Mouse (Mus musculus): ENCODE data around the gene Miox. TPM values are rescaled to one million over a fixed set of nuclear protein-coding genes. Genes with fewer than 3 reads are reported as not detected.

The Miox gene
- polyA plus RNA-seq, 1 experiment, result 2.7 TPM

GRCm38 (mm10) chr15:89314107-89314506, 20.1 kb upstream of the Miox start:
- no peak overlapping the region for H3K27ac ChIP-seq (ENCODE audit: control insufficient read depth, insufficient read depth, low read length)
- H3K4me1 ChIP-seq (replicated peaks; ENCODE audit: control insufficient read depth, insufficient read depth, low read length), result peaks cover 48% of the 10 kb centered on the region
- TF ChIP-seq POLR2A (IDR thresholded peaks at IDR 0.05; ENCODE audit: control insufficient read depth, extremely low read depth, insufficient read depth, low read length, poor library complexity), result no peak
- no peak for TF ChIP-seq CTCF (IDR thresholded peaks at IDR 0.05; ENCODE audit: borderline replicate concordance, control insufficient read depth, extremely low read depth, insufficient read depth, low read length, poor library complexity)

GRCm38 (mm10) chr15:89314511-89315189, 19.5 kb upstream of the Miox start:
- no peaks in the 10 kb centered on the region for H3K27me3 ChIP-seq (ENCODE audit: control insufficient read depth, insufficient read depth, low read length)
- peak; percentile 43 for DNase-seq
- H3K27ac ChIP-seq (ENCODE audit: control insufficient read depth, insufficient read depth, low read length), result no peak overlapping the region
- H3K36me3 ChIP-seq (ENCODE audit: control insufficient read depth, insufficient read depth, low read length), result no peaks in the 10 kb centered on the region
- no peak for TF ChIP-seq POLR2A (IDR thresholded peaks at IDR 0.05; ENCODE audit: control insufficient read depth, extremely low read depth, insufficient read depth, low read length, poor library complexity)
- no peak for TF ChIP-seq CTCF (IDR thresholded peaks at IDR 0.05; ENCODE audit: borderline replicate concordance, control insufficient read depth, extremely low read depth, insufficient read depth, low read length, poor library complexity)
- WGBS, result 1% methylated on average over 58 of the region's 58 CpGs
- peaks cover 43% of the 10 kb centered on the region for H3K4me1 ChIP-seq (replicated peaks; ENCODE audit: control insufficient read depth, insufficient read depth, low read length)
- peak overlapping the region; percentile 91 for H3K4me3 ChIP-seq (ENCODE audit: control insufficient read depth, insufficient read depth, low read length)

More at GRCm38 (mm10) chr15:89314107-89314506, 20.1 kb upstream of the Miox start:
- 32% methylated on average over 3 of the region's 3 CpGs for WGBS
- H3K27me3 ChIP-seq (ENCODE audit: control insufficient read depth, insufficient read depth, low read length), result no peaks in the 10 kb centered on the region
- H3K4me3 ChIP-seq (ENCODE audit: control insufficient read depth, insufficient read depth, low read length), result peak overlapping the region; percentile 91
- no peak for DNase-seq
- no peaks in the 10 kb centered on the region for H3K36me3 ChIP-seq (ENCODE audit: control insufficient read depth, insufficient read depth, low read length)

- Histone ChIP-seq H3K36me3 (ENCODE audit: control insufficient read depth, insufficient read depth, low read length) (no peaks in the 10 kb centered on the region), H3K4me3 (ENCODE audit: control insufficient read depth, insufficient read depth, low read length) (peak within 1 kb of the TSS; percentile 91), H3K4me1 (replicated peaks; ENCODE audit: control insufficient read depth, insufficient read depth, low read length) (peaks cover 37% of the 10 kb centered on the region), H3K27me3 (ENCODE audit: control insufficient read depth, insufficient read depth, low read length) (no peaks in the 10 kb centered on the region), H3K27ac (ENCODE audit: control insufficient read depth, insufficient read depth, low read length) (no peak within 1 kb of the TSS)
- TF ChIP-seq POLR2A (IDR thresholded peaks at IDR 0.05; ENCODE audit: control insufficient read depth, extremely low read depth, insufficient read depth, low read length, poor library complexity), result peak; percentile 89
- no peak for TF ChIP-seq CTCF (IDR thresholded peaks at IDR 0.05; ENCODE audit: borderline replicate concordance, control insufficient read depth, extremely low read depth, insufficient read depth, low read length, poor library complexity)
- DNase-seq, result peak; percentile 98
- WGBS, result 2% methylated on average over 37 of the region's 37 CpGs
Observed at GRCm38 (mm10) chr15:89315190-89315731, 18.9 kb upstream of the Miox start, which contains the start of gene Sbf1. Gene Sbf1 (minus strand): TSS chr15:89315311.

GRCm38 (mm10) chr15:89316146-89316545, 18.1 kb upstream of the Miox start:
- 90% methylated on average over 11 of the region's 11 CpGs for WGBS
- Histone ChIP-seq H3K4me3 (ENCODE audit: control insufficient read depth, insufficient read depth, low read length) (no peak overlapping the region), H3K27ac (ENCODE audit: control insufficient read depth, insufficient read depth, low read length) (no peak overlapping the region), H3K4me1 (replicated peaks; ENCODE audit: control insufficient read depth, insufficient read depth, low read length) (peaks cover 29% of the 10 kb centered on the region), H3K36me3 (ENCODE audit: control insufficient read depth, insufficient read depth, low read length) (no peaks in the 10 kb centered on the region), H3K27me3 (ENCODE audit: control insufficient read depth, insufficient read depth, low read length) (no peaks in the 10 kb centered on the region)
- DNase-seq, result peak; percentile 50
- TF ChIP-seq CTCF (IDR thresholded peaks at IDR 0.05; ENCODE audit: borderline replicate concordance, control insufficient read depth, extremely low read depth, insufficient read depth, low read length, poor library complexity), result peak; percentile 57; the same call in 1 of the 2 replicates
- no peak for TF ChIP-seq POLR2A (IDR thresholded peaks at IDR 0.05; ENCODE audit: control insufficient read depth, extremely low read depth, insufficient read depth, low read length, poor library complexity)

- no peaks in the 10 kb centered on the region for H3K27me3 ChIP-seq (ENCODE audit: control insufficient read depth, insufficient read depth, low read length)
- no peaks in the 10 kb centered on the region for H3K4me1 ChIP-seq (replicated peaks; ENCODE audit: control insufficient read depth, insufficient read depth, low read length)
- H3K36me3 ChIP-seq (ENCODE audit: control insufficient read depth, insufficient read depth, low read length), result no peaks in the 10 kb centered on the region
- WGBS, result 63% methylated on average over 8 of the region's 8 CpGs
- DNase-seq, result no peak
- no peak for TF ChIP-seq POLR2A (IDR thresholded peaks at IDR 0.05; ENCODE audit: control insufficient read depth, extremely low read depth, insufficient read depth, low read length, poor library complexity)
- no peak for TF ChIP-seq CTCF (IDR thresholded peaks at IDR 0.05; ENCODE audit: borderline replicate concordance, control insufficient read depth, extremely low read depth, insufficient read depth, low read length, poor library complexity)
- no peak overlapping the region for H3K4me3 ChIP-seq (ENCODE audit: control insufficient read depth, insufficient read depth, low read length)
- no peak overlapping the region for H3K27ac ChIP-seq (ENCODE audit: control insufficient read depth, insufficient read depth, low read length)
Observed at GRCm38 (mm10) chr15:89321264-89321663, 12.9 kb upstream of the Miox start.

GRCm38 (mm10) chr15:89322670-89323522, 11.3 kb upstream of the Miox start, which contains the start of gene Adm2:
Gene Adm2 (plus strand): TSS chr15:89322720.
- H3K4me1 ChIP-seq (replicated peaks; ENCODE audit: control insufficient read depth, insufficient read depth, low read length), result no peaks in the 10 kb centered on the region
- TF ChIP-seq CTCF (IDR thresholded peaks at IDR 0.05; ENCODE audit: borderline replicate concordance, control insufficient read depth, extremely low read depth, insufficient read depth, low read length, poor library complexity) (no peak), POLR2A (IDR thresholded peaks at IDR 0.05; ENCODE audit: control insufficient read depth, extremely low read depth, insufficient read depth, low read length, poor library complexity) (no peak)
- 74% methylated on average over 26 of the region's 26 CpGs for WGBS
- no peak within 1 kb of the TSS for H3K27ac ChIP-seq (ENCODE audit: control insufficient read depth, insufficient read depth, low read length)
- no peaks in the 10 kb centered on the region for H3K36me3 ChIP-seq (ENCODE audit: control insufficient read depth, insufficient read depth, low read length)
- no peak for DNase-seq
- H3K27me3 ChIP-seq (ENCODE audit: control insufficient read depth, insufficient read depth, low read length), result no peaks in the 10 kb centered on the region
- no peak within 1 kb of the TSS for H3K4me3 ChIP-seq (ENCODE audit: control insufficient read depth, insufficient read depth, low read length)

Measured in thymus, adult 2 months (tissue).